Mouse (Mus musculus): ENCODE results near the gene Cdca5.

DNA sequence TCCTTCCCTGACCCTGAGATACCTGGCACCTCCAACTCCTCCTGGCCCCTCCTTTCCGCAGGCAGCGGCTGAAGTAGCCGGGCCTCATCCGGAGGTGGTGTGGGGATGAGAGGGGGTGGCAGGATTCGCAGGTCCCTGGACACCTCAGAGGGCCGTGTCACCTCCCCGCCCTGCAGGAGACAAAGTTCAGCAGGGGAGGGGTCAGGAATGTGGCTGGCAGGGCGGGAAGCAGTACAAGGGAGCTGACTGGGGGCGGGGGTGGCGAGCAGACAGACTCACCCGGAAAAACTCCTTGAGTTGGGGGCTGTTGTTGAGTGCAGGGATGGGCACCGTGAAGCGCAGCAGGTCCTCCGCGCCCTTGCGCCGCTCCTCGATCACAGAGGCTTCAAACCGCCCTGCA lies 37.0 kb downstream of the Cdca5 start:
- TF ChIP-seq CTCF (IDR thresholded peaks at IDR 0.05; ENCODE audit: control insufficient read depth, insufficient read depth, insufficient read length) (no peak), USF1 (IDR thresholded peaks at IDR 0.05; ENCODE audit: low read depth) (no peak), MYOG (IDR thresholded peaks at IDR 0.05; ENCODE audit: control insufficient read depth, extremely low read depth, insufficient read length) (no peak), MYOD1 (IDR thresholded peaks at IDR 0.05; ENCODE audit: control insufficient read depth, insufficient read length, low read depth) (no peak), CEBPB (IDR thresholded peaks at IDR 0.05; ENCODE audit: low read depth) (no peak)

Data from C2C12 (cell line).